Mouse (Mus musculus): ENCODE data around the gene Cxcr3. TPM values are rescaled to one million over a fixed set of nuclear protein-coding genes. Genes with fewer than 3 reads are reported as not detected.

Cxcr3 gene
- not detected in 2 replicates for total RNA-seq (2012; rRNA removed)

DNA sequence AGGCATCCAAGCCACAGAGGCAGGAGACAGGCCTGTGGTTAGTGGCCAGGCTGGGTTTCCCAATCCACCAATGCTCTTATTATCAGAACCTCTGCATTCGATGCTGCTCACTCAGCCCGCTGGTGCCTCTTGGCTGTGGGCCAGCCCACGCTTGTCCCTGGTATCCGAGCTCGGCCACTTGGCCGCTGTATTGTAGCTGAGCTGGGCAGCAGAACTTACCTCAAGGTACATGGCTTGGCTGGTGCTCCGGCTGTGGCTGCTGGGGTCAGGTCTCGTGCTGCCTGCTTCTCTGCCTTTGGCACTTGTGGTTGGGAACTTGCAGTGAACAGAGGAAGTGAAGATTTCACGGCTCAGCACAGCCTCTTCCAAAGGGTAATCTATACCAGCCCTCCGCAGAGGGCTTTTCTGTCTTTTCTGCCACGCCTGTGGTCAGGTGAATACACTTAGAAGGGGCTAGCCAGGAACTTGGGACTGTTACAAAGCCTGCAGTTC lies at the start of gene Cxcr3:
Gene Cxcr3 (minus strand): TSS at position 442 of the 492 bp plus-strand sequence.
- H3K4me1 ChIP-seq (ENCODE audit: control insufficient read depth in 2 of 2, insufficient read depth in 2 of 2, low read length in 2 of 2, poor library complexity in 1 of 2): peaks cover 0 to 4% of the 10 kb centered on the region in 2 experiments; a peak in 1 of 4 replicates
- H3K4me3 ChIP-seq (ENCODE audit: insufficient read depth in 1 of 2, low read depth in 1 of 2, low read length in 2 of 2, poor library complexity in 1 of 2, severe bottlenecking in 1 of 2): no peak within 1 kb of the TSS
- H3K36me3 ChIP-seq (ENCODE audit: control insufficient read depth, insufficient read depth, low read length, poor library complexity, severe bottlenecking): no peaks in the 10 kb centered on the region
- no peak within 1 kb of the TSS for H3K9ac ChIP-seq (ENCODE audit: insufficient read depth, low read depth, low read length, poor library complexity, severe bottlenecking)
- no peak for DNase-seq (ENCODE audit: low read depth, low spot score)
- no peaks in the 10 kb centered on the region for H3K9me3 ChIP-seq (ENCODE audit: control insufficient read depth, insufficient read depth, low read depth, low read length)
- no peak for TF ChIP-seq MAFK (IDR thresholded peaks at IDR 0.05; ENCODE audit: insufficient read depth, low read depth, low read length)
- TF ChIP-seq HCFC1 (IDR thresholded peaks at IDR 0.05; ENCODE audit: borderline replicate concordance, insufficient read depth, low read length): no peak
- TF ChIP-seq CHD2 (IDR thresholded peaks at IDR 0.05; ENCODE audit: low read depth, low read length): no peak
- no peak for TF ChIP-seq ZC3H11A (IDR thresholded peaks at IDR 0.05; ENCODE audit: borderline replicate concordance, low read depth, low read length)
- no peak for TF ChIP-seq ZNF384 (IDR thresholded peaks at IDR 0.05; ENCODE audit: low read depth, low read length)
- no peak within 1 kb of the TSS for H3K27ac ChIP-seq (ENCODE audit: insufficient read depth, low read depth, low read length, poor library complexity, severe bottlenecking)
- in situ Hi-C loops (cut with MboI; ENCODE audit: low sequenced_read_pairs in 2 of 2, unreplicated experiment in 2 of 2): no loop called here

GRCm38 (mm10) chrX:101772035-101772434 lies 38.0 kb upstream of the Cxcr3 start:
- peak; percentile 40 for DNase-seq (ENCODE audit: low read depth, low spot score)
- H3K9ac ChIP-seq (ENCODE audit: insufficient read depth, low read depth, low read length, poor library complexity, severe bottlenecking): no peak overlapping the region
- H3K4me3 ChIP-seq (ENCODE audit: insufficient read depth in 1 of 2, low read depth in 1 of 2, low read length in 2 of 2, poor library complexity in 1 of 2, severe bottlenecking in 1 of 2): no peak overlapping the region
- no peaks in the 10 kb centered on the region for H3K36me3 ChIP-seq (ENCODE audit: control insufficient read depth, insufficient read depth, low read length, poor library complexity, severe bottlenecking)
- H3K9me3 ChIP-seq (ENCODE audit: control insufficient read depth, insufficient read depth, low read depth, low read length): no peaks in the 10 kb centered on the region
- no peaks in the 10 kb centered on the region for H3K4me1 ChIP-seq (ENCODE audit: control insufficient read depth in 2 of 2, insufficient read depth in 2 of 2, low read length in 2 of 2, poor library complexity in 1 of 2)
- no peak overlapping the region for H3K27ac ChIP-seq (ENCODE audit: insufficient read depth, low read depth, low read length, poor library complexity, severe bottlenecking)
- in situ Hi-C loops (cut with MboI; ENCODE audit: low sequenced_read_pairs in 2 of 2, unreplicated experiment in 2 of 2): no loop called here
- no peak for TF ChIP-seq MAFK (IDR thresholded peaks at IDR 0.05; ENCODE audit: insufficient read depth, low read depth, low read length)
- peak; percentile 75; the same call in 1 of the 2 replicates for TF ChIP-seq ZC3H11A (IDR thresholded peaks at IDR 0.05; ENCODE audit: borderline replicate concordance, low read depth, low read length)

DNA sequence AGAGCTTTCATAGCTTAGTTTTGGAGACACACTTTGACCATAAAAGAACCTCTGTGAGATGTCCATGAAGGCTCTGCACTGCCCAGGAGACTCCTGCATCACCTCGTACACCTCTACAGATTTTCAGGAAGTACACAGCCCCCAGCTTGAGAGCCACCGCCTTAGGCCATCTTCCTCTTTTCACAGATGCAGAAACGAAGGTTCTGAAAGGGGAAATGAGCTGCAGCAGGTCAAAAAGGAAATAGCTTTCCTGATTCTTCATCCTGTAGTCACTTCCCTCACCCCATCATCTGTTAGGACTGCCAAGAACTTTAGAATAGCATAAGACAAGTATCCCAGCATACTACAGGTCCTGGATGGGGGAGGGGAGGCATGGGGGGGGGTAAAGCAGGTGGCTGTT lies 36.2 kb upstream of the Cxcr3 start:
- no peak overlapping the region for H3K27ac ChIP-seq (ENCODE audit: insufficient read depth, low read depth, low read length, poor library complexity, severe bottlenecking)
- no peak overlapping the region for H3K9ac ChIP-seq (ENCODE audit: insufficient read depth, low read depth, low read length, poor library complexity, severe bottlenecking)
- H3K36me3 ChIP-seq (ENCODE audit: control insufficient read depth, insufficient read depth, low read length, poor library complexity, severe bottlenecking): no peaks in the 10 kb centered on the region
- no peaks in the 10 kb centered on the region for H3K9me3 ChIP-seq (ENCODE audit: control insufficient read depth, insufficient read depth, low read depth, low read length)
- H3K4me1 ChIP-seq (ENCODE audit: control insufficient read depth in 2 of 2, insufficient read depth in 2 of 2, low read length in 2 of 2, poor library complexity in 1 of 2): no peaks in the 10 kb centered on the region
- no peak overlapping the region for H3K4me3 ChIP-seq (ENCODE audit: insufficient read depth in 1 of 2, low read depth in 1 of 2, low read length in 2 of 2, poor library complexity in 1 of 2, severe bottlenecking in 1 of 2)
- TF ChIP-seq ZC3H11A (IDR thresholded peaks at IDR 0.05; ENCODE audit: borderline replicate concordance, low read depth, low read length) (no peak), CHD2 (IDR thresholded peaks at IDR 0.05; ENCODE audit: low read depth, low read length) (no peak), MAFK (IDR thresholded peaks at IDR 0.05; ENCODE audit: insufficient read depth, low read depth, low read length) (no peak), HCFC1 (IDR thresholded peaks at IDR 0.05; ENCODE audit: borderline replicate concordance, insufficient read depth, low read length) (no peak), ZNF384 (IDR thresholded peaks at IDR 0.05; ENCODE audit: low read depth, low read length) (no peak)
- no peak for DNase-seq (ENCODE audit: low read depth, low spot score)
- in situ Hi-C loops (cut with MboI; ENCODE audit: low sequenced_read_pairs in 2 of 2, unreplicated experiment in 2 of 2): no loop called here

GRCm38 (mm10) chrX:101769478-101769877 lies 35.4 kb upstream of the Cxcr3 start:
- H3K36me3 ChIP-seq (ENCODE audit: control insufficient read depth, insufficient read depth, low read length, poor library complexity, severe bottlenecking): no peaks in the 10 kb centered on the region
- DNase-seq (ENCODE audit: low read depth, low spot score): no peak
- in situ Hi-C loops (cut with MboI; ENCODE audit: low sequenced_read_pairs in 2 of 2, unreplicated experiment in 2 of 2): no loop called here
- no peak overlapping the region for H3K4me3 ChIP-seq (ENCODE audit: insufficient read depth in 1 of 2, low read depth in 1 of 2, low read length in 2 of 2, poor library complexity in 1 of 2, severe bottlenecking in 1 of 2)
- no peaks in the 10 kb centered on the region for H3K4me1 ChIP-seq (ENCODE audit: control insufficient read depth in 2 of 2, insufficient read depth in 2 of 2, low read length in 2 of 2, poor library complexity in 1 of 2)
- H3K9me3 ChIP-seq (ENCODE audit: control insufficient read depth, insufficient read depth, low read depth, low read length): no peaks in the 10 kb centered on the region
- TF ChIP-seq CHD2 (IDR thresholded peaks at IDR 0.05; ENCODE audit: low read depth, low read length) (no peak), MAFK (IDR thresholded peaks at IDR 0.05; ENCODE audit: insufficient read depth, low read depth, low read length) (no peak), ZNF384 (IDR thresholded peaks at IDR 0.05; ENCODE audit: low read depth, low read length) (no peak), ZC3H11A (IDR thresholded peaks at IDR 0.05; ENCODE audit: borderline replicate concordance, low read depth, low read length) (no peak), HCFC1 (IDR thresholded peaks at IDR 0.05; ENCODE audit: borderline replicate concordance, insufficient read depth, low read length) (no peak)
- no peak overlapping the region for H3K9ac ChIP-seq (ENCODE audit: insufficient read depth, low read depth, low read length, poor library complexity, severe bottlenecking)
- no peak overlapping the region for H3K27ac ChIP-seq (ENCODE audit: insufficient read depth, low read depth, low read length, poor library complexity, severe bottlenecking)

DNA sequence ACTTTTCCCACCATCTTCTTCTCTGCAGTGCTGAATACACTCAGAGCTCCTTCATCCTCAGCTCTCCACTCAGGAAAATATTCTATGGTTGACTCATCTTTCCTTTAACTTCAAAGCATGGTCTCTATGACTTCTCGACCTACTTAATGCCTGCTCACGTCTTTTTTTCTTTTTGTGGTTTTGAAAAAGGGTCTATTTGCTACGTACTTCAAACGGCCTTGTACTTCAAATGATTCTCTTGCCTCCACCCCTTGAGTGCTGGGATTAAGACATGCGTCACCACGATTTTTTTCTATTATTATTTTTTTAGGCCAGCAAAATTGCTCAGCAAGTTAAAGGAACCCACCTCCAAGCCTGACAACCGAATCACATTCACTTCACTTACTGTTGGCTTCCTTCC lies 33.2 kb upstream of the Cxcr3 start:
- Histone ChIP-seq H3K9ac (ENCODE audit: insufficient read depth, low read depth, low read length, poor library complexity, severe bottlenecking) (no peak overlapping the region), H3K36me3 (ENCODE audit: control insufficient read depth, insufficient read depth, low read length, poor library complexity, severe bottlenecking) (no peaks in the 10 kb centered on the region)
- in situ Hi-C loops (cut with MboI; ENCODE audit: low sequenced_read_pairs in 2 of 2, unreplicated experiment in 2 of 2): no loop called here

More for the DNA sequence above, 33.2 kb upstream of the Cxcr3 start:
- H3K9me3 ChIP-seq (ENCODE audit: control insufficient read depth, insufficient read depth, low read depth, low read length): no peaks in the 10 kb centered on the region
- H3K4me1 ChIP-seq (ENCODE audit: control insufficient read depth in 2 of 2, insufficient read depth in 2 of 2, low read length in 2 of 2, poor library complexity in 1 of 2): no peaks in the 10 kb centered on the region
- H3K4me3 ChIP-seq (ENCODE audit: insufficient read depth in 1 of 2, low read depth in 1 of 2, low read length in 2 of 2, poor library complexity in 1 of 2, severe bottlenecking in 1 of 2): no peak overlapping the region
- TF ChIP-seq ZNF384 (IDR thresholded peaks at IDR 0.05; ENCODE audit: low read depth, low read length): no peak
- no peak for TF ChIP-seq CHD2 (IDR thresholded peaks at IDR 0.05; ENCODE audit: low read depth, low read length)
- TF ChIP-seq HCFC1 (IDR thresholded peaks at IDR 0.05; ENCODE audit: borderline replicate concordance, insufficient read depth, low read length): no peak
- no peak for TF ChIP-seq ZC3H11A (IDR thresholded peaks at IDR 0.05; ENCODE audit: borderline replicate concordance, low read depth, low read length)
- no peak for TF ChIP-seq MAFK (IDR thresholded peaks at IDR 0.05; ENCODE audit: insufficient read depth, low read depth, low read length)
- no peak for DNase-seq (ENCODE audit: low read depth, low spot score)
- no peak overlapping the region for H3K27ac ChIP-seq (ENCODE audit: insufficient read depth, low read depth, low read length, poor library complexity, severe bottlenecking)

All from ES-E14 (cell line).